Mouse (Mus musculus) E14TG2a.4 (cell line): ENCODE results near the gene Bola1.

Experiments
- CTCF ChIP-seq: conservative IDR thresholded peaks from 2 replicates; pipeline ENCODE4 v1.5.1; 2014; ENCODE audit warnings: low read length
- NANOG ChIP-seq: IDR thresholded peaks from 2 replicates; pipeline ENCODE4 v1.6.1; 2014; ENCODE audit warnings: borderline replicate concordance, low read length, mixed read lengths
- POU5F1 ChIP-seq: IDR thresholded peaks from 2 replicates; pipeline ENCODE4 v1.6.1; 2014; ENCODE audit warnings: low read length, borderline replicate concordance

DNA sequence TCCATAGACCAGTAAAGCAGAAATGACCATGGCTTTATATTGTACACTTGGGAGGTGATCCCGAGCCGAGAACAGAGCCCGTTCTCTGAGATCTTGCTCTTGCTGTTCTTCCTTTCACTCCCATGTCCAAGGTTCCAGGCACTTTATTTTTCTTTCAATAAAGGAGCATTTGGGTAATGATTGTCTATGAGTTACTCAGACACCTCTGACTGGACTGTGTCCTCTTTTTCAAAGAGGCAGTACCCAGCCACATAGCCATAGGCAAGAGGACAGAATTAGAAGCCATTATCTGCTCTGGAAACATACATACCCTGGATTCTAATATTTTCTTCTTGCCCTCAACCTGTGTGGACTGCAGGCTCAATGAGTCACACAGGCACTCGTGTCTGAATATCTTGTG lies 59.7 kb downstream of the Bola1 start:
- no peak for TF ChIP-seq CTCF
- no peak for TF ChIP-seq NANOG
- TF ChIP-seq POU5F1: no peak
